Mouse (Mus musculus) urinary bladder, adult 2 months (tissue): ENCODE measurements at regions not wholly inside any gene's neighbourhood (a gene's known extent, or its start where the extent isn't known, plus 50 kb on each side); places are given as distances from the start of the nearest gene placed in this dataset.

Experiments used
- DNase-seq: peaks from one replicate; pipeline ENCODE4 v3.0.0; 2022; ENCODE audit warnings: low spot score

DNA sequence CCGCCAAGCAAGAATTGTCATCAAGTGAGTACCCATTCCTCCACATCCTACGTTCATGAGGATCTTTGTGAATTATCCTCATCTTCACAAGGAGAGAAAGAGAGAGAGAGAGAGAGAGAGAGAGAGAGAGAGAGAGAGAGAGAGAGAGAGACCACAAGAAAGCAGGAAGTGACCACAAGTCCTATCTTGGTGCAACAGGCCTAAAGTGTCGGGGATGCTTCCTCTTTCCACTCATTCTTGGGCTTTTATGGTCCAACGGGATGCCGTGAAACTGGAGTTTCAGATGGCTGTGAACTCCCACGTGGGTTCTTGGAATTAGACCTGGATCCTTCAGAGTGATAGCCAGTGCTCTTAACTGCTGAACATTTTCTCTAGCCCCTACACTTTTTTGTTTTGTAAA is 53.1 kb upstream of the Rai14 start:
- no peak for DNase-seq

DNA sequence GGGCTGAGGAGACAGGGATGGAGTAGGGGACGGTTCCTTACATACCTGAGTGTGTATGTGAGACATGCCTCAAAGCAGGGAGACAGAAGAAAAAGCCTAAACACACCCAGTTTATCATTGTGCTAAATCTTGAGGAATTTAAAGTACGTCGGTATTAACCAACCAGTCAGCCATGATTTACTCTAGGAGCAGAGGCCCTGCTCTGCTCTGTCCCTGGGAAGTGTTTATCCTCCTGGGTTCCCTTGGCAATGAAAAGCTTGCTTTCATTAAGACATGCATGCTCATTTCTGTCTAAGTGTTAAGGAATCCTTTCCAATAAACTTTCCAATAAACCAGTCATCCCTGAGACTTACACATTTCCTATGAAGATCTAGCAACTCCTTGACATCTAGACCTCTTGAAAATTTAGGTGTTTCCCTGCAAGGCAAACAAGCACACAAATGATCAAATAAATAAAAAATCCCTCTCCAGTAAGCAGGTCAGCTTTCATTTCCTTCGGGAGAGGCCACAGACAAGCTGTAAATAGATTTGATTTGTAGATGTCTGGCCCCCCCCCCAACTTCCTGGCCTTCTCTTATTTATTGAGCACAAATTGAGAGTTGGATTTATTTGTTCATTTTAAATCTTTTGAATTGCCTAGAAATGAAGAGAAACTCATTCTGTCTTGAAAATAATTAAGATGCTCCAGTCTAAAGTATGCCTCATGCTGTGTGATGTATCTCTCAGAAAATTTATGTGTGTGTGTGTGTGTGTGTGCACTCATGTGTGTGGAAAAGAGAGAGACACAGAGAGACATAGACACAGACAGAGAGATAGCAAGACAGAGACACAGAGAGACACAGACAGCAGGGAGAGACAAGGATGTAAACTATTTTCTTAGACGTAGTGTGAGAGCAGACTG is 56.2 kb upstream of the Rai14 start:
- DNase-seq = no peak

DNA sequence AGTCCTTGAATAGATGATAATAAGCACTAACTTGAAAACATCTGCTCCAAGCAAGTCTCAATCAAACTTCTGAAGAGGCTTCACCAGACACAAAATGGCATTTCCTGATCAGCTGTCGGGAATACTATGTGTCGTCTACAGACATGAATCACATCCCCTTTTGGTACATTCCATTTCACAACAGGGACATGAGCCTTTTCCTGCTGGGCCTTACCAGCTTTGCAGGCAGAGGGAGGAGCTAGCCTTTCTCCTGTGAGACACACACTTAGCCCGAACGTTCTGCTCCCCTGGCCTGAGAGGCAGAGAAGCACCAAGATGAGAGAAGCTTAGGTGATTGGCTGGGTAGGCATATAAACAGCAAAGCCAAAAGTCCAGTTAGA is 56.9 kb upstream of the Rai14 start:
- no peak for DNase-seq

DNA sequence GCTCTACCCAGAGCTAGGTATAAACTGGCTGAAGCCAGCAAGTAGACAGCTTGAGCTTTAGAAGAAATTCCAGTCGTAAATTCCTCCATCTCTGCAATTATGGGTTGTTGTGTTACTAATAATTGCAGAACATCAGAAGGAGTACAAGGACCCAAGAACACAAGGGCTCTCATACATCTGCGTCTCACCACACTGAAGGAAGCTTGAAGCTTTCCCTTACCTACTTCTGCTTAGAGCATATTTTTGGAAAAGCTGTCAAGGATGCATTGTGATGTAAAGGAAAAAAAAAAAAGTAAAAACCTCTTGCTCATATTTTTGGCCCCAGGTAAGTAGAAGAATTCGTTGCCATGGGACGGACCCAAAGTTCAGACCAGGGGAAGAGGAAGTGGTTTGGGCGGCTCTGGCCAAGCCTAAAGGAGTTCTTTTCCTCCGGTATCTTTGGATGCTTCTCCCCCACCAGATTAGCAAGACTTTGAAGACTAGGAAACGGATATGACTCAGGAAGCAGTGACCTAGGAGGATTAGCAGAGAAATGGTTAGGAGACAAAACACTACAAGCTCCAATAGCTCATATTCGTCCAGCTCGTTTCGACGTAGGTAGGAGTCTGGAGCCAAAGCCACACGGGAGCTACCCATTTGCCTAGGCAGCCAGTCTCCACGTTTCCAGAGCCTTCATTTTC is 65.7 kb upstream of the Rai14 start:
- DNase-seq = no peak

DNA sequence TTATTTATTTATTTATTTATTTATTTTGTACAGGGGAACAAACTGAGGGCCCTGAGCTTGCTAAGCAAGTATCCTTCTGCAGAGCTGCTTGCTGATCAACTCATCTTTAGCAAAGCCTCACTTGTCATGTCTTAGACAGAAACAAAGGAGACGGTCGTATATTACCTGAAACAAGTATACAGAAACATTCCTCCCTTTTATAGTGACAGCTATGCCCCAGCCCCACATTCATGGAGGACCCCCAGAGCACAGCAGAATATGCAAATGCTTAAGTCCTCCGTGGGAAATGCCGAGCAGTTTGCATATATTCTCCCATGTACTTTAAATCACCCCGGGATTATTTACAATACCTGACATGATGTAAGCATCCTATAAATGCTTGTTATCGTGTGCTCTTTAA is 74.9 kb upstream of the Rai14 start:
- DNase-seq = no peak

DNA sequence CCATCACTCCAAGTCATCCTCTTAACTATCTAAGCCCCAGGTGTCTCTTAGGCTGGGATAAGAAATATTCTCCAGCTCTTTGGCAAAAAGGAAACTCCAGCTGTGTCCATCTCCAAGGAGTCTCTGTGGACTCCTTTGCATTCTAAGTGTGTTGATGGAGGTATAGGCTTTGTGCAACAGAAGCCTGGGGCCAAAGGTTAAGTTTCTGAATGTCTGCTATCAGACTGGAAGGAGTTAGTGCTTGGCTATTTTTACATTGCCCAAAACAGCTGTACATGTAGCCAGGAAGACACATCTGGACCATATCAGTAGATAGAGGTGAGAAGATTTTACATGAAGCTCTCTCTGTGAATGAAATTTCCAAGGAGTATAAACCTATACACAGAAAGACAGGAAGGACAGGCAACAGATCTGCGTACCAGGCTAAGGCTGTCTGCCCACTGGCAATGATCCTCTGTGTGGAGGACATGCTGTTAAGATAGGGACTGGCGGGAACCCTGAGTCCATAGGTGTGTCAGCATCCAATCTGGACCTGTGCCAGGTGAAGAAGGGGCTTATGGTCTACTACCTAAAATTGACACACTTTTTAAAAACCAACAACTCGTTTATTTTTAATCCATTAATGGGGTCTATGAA is 76.6 kb upstream of the Rai14 start:
- no peak for DNase-seq

DNA sequence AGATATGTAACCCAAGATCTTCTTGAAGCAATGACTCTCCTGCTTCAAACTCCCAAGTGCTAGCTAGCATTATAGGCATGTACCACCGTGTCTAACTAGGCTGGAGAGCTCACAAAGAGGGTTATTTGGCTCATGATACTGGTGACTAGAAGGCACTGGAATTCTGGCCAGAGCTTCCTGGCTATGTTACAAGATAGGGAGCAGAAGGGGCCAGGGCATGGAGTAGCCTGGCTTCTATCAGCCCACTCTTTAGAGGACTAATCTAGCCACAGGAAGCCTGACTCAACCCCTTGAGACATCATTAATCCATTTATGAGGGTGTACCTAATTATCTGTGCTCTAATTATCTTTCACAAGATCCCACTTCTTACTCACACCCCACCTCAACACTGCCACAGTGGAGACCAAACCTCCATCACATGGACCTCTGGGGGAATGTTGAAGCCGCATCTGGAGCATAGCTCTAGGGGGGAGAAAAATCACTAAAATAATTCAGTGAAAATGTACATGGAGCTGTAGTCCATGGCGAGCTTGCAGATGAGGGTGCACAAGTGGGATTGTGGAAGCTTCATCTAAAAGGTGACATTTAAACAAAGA is 77.2 kb upstream of the Rai14 start:
- DNase-seq = no peak

DNA sequence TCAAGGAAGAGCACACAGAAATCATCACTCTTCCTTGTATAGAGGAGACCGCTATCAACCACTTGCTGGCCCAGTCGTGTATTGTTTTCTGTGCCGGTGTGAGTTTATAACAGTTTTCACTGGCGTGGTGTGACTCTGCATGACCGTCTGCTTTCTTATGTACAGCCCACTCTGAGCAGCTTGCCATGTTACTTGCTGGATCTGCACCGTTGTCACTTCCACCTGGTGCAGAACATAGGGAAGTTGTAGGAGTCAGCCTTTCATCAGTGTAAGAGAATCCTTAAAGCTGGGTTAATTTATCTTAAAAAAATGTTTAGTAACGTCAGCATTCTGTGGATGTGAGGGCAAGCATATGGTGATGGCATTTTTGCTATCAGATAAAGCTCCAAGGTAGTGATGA is 77.7 kb upstream of the Rai14 start:
- DNase-seq = no peak

DNA sequence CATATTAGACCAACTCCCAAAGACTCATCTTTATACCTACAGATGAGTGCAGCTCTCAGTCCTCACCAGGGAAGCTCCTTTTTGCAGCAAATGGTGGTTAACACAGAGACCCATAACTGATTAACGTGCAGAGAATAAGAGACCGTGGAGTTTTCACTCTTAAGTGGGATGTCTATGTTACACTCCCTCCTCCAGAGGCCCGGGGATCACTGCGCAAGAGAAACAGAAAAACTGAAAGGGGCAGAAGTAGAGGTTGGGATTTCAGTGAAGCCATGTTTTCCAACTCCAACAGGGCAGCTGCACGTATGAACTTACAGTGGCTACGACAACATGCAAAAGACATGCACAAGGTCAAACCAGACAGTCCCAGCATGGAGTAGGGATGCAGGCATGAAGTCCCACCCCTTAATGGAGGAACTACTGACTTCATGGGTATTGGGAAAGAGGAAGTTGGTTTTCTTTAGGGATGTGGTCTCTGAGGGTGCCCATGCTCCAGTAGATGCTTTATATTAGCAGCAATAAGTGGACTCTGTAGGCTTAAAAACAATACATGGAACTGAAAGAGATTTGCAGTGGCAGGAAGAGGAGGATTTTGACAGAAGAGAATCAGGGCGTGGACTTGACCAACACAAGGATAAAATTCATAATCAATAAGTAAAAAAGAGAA is 80.8 kb upstream of the Rai14 start:
- no peak for DNase-seq

DNA sequence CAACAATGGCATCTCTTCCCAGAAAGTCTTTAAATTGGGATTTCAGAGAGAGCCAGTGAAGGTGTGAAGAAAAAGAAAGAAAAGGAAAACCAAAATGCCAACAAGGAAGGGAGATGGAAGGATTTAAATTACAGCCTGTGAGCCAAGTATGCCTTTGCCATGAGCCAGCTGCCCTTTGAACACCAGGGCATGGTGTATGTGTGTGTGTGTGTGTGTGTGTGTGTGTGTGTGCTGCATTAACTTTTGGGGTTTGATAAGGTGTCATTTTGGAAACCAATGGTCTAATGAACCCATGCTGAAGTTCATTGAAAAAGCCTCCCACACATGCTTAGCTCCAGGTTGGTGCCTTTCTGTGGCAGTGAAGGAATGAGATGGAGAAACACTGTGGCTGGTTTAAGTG is 85.2 kb upstream of the Rai14 start:
- no peak for DNase-seq

DNA sequence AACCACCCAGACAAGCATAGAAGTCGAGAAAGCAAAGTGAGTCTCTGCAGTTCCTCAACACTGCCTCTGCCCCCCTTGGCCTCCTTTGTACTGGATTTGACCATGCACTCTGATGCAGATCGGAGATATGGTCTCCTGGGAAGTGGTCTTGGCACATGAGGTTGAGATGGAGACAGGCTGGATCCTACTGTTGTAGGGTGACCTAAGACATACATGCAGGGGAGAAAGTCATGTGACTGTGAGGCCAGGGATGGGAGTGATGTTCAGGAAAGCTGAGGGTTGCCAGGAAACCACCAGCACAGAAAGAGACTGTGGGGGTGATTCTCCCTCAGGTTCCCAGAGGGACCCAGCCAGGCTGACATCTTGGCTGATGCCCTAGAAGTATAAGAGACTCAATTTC is 99.8 kb upstream of the Rai14 start:
- DNase-seq = no peak

DNA sequence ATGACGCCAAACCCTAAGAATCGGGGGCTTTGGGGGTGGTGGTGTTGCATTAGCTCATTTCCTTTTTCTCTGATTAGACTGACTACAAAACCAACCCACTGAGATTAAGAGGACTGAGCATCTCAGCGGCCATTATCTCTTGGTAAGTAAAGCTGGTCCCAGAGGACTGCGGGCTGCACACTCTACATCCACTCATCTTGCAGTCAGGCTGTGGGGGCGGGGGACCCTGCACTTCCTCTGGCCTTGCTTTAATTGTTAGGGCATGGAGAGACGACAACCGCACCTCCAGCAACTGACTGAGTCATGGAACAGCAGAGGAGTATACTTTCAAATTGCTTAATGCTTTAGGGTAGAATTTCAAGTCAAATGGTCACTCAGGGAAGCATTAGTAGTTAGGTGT is 100.3 kb upstream of the Rai14 start:
- no peak for DNase-seq

DNA sequence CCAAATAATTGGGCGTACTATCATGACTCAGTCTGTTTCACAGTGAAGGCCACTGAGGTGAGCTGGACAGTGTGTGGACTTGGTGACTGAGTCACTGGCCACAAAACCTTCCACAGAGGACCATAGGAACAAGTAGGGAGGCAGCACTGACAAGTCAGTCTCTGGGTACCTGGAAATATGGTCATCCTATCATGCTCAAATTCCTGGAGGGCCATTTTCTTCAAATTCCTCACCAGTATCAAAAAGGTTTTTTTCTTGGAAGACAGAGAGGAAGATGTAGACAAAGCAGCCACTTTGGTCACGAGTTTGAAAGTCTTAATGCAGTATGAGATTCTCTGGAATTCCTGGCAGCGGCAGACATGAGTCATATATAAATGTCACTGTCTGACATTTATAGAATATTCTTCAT is 101.8 kb upstream of the Rai14 start:
- no peak for DNase-seq

DNA sequence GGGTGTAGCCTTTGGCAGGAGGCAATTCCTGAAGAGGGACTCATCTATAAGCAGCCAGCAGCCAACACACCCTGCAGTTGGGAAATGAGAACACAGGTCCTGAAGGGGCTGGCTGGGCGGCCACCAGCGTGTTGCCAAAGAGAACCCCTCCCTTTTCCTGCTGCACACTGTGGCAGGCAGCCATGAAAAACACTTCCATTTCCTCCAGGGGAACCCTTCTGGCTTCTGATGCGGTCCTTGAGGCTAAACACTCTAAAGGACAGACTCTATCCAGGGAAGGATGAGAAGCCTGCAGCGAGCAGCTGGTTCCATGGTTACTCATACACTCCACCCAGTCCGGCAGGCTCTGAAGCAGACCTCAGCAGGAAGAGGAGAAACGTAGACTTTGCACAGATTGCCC is 103.8 kb upstream of the Rai14 start:
- DNase-seq = peak; percentile 29

DNA sequence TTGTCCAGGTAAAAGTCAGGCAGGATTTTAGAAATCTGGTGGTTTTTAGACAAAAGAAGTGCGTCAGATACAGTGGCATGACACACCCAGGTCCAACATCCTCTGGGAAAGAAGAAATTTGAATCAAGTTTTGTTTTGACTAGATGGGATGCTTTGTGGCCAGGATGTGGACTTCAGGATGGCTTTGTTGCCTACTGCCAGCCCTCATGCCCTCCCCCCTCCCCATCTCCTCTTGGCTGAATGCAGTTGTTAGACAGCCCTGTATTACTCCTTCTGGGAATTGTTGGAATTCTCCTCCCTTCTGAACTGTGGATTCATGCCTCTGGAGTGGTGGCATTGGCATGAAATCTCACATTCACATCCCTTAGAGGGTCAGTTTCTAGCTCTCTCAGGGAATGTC is 104.3 kb upstream of the Rai14 start:
- no peak for DNase-seq

DNA sequence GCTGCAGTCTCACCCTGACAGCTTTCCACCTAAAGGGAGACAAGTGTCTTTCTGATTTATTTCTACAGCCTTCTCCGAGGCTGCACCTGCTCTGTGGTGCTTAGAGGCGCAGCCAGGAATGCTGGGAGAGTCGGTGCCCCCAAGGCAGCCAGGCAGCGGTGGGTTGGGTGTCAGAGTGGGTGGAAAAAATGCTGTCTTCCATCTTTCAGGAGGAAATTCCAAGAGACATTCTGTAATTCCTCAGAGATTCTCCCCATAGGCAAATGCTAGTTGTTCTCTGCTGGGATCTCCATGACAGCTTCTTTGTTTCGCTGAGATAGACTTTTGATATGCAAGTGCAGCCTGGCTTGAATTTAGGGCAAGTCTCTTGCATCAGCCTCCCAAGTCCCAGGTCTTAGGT is 109.5 kb upstream of the Rai14 start:
- no peak for DNase-seq

DNA sequence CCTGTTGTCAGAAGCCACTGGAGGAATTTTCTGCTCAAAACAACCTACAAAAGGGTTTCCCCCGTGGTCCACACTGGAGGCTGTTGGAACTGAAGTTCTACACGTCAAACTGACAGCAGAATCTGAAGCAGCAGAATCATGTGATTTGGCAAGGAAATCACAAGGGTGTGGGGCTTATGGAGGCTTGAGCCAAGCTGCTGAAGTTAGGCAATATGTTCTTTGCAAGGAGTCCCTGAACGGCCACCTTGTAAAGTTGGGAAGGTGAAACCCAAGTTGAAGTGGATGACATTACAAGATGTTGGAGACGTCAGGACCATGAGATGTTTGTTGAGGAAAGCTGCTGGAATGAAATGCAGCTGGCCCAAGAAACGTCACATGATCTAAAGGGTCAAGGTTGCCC is 115.2 kb upstream of the Rai14 start:
- DNase-seq = no peak

DNA sequence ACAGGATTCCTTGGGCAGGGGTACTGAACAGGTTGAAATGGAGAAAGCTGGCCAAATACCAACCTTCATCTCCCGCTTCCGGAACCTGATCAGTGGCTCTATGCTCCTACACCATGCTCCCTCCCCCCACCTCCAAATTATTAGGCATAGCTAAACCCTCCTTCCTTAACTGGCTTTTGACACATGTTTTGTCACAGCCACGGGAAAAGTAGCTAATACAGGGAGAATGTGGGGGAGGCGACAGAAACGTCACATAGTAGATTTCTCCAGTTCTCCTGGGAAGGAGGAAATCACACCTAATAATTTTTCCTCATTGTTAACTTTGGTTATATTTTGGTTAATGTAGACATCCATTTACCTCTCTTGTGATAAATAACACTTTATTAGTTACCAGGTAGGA is 116.1 kb upstream of the Rai14 start:
- DNase-seq = no peak

DNA sequence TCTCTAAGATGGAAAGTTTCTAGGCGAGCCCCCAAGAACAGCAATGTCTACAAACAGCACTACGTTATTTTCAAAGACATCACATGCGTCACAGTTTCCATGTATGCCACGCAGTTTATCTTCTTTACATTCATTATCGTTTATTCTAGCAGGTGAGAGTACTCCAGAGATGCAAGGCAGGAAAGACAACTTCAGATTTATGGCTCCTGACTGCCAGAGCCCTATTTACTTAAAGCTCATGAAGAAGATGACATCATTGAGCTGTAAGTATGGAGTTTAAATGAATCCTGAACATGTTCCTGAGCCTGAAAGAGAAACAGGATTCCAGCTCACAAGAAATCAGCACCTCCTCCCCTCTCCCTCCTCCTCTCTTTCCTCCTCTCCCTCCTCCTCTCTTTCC is 116.7 kb upstream of the Rai14 start:
- no peak for DNase-seq

DNA sequence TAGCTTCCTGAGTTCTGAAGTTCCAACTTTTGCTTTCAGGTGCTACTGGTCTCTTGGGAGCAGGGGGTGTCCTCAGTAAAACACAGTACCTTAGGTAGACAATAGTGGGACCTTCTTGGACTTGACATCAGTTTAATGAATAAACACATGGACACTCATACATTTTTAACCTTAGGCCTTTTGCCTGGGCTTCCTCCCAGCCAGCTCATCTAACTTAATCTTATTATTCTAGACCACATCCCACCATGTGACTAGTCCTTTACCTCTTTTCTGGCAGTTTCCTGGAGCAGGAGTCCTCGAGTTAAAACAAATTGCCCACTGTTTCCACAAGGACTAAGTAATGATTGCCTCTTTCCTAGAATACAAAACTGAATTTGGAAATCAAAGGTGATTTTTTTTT is 117.9 kb upstream of the Rai14 start:
- DNase-seq = no peak

DNA sequence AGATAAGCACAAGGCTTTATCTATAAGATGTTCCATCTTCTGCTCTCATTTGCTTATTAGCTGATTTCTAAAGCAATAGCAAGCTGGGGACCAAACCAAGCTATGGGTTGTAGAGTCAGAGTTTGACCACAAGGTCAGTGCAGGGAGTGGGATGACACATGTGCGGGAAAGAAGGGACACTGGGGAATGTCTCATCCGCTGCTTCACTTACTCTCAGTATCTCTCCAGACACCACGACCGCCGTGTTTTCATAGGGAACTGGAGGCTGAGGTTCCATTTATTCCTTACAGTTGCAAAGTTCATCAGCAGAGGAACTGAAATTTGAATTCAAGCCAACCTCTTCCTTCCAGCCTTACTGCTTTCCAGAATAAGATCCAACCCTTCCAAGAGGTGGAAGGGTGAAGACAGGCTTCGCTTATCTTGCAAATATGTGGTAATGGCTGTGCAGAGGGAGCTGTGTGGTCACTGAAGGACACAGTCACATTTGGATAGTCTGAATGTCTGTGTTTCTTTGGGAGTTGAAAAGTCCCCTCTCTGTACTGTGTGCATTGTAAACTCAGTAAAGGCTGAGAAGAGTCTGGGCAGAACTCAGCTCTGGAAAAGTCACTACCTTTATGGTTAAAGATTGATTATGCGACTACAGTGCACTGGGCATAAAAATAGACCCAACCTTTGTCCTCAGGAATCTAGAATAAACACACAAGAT is 118.1 kb upstream of the C1qtnf3 start:
- no peak for DNase-seq
